Mouse (Mus musculus) neural tube, embryonic 11.5 days (tissue): ENCODE measurements around the gene Dnajb2. TPM values are rescaled to one million over a fixed set of nuclear protein-coding genes. Genes with fewer than 3 reads are reported as not detected.
"Not testable (repeated sequence)": the region's sequence is repeated elsewhere in the genome, so short reads cannot be mapped to it uniquely, and the experiment has no call there.

Experiments
- ATAC-seq: fragments of 200-750 bp; cut with Nextera tagmentation; 2 replicates; pipeline ENCODE4 v1.8.0; 2017; ENCODE audit warnings: moderate number of reproducible peaks, mild to moderate bottlenecking, moderate TSS enrichment, moderate library complexity; ENCODE audit not compliant: insufficient read depth, low FRiP score, low TSS enrichment
- DNase-seq: peaks from one replicate; pipeline ENCODE4 v3.0.0-alpha.2; 2015; ENCODE audit warnings: low spot score
- H3K27ac ChIP-seq: fragments of 300-500 bp; sonication (generic); 2 replicates; pipeline ENCODE4 v1.5.1; 2014; ENCODE audit warnings: low read depth, mild to moderate bottlenecking, low read length
- H3K27me3 ChIP-seq: fragments of 300-500 bp; sonication (generic); 2 replicates; pipeline ENCODE4 v1.6.1; 2014; ENCODE audit warnings: mild to moderate bottlenecking, low read length, mixed read lengths; ENCODE audit not compliant: control insufficient read depth, insufficient read depth
- H3K36me3 ChIP-seq: fragments of 300-500 bp; sonication (generic); 2 replicates; pipeline ENCODE4 v1.6.1; 2014; ENCODE audit warnings: mild to moderate bottlenecking, low read length, moderate library complexity, mixed read lengths; ENCODE audit not compliant: control insufficient read depth, insufficient read depth
- H3K4me1 ChIP-seq: fragments of 300-500 bp; sonication (generic); 2 replicates; pipeline ENCODE4 v1.6.1; 2014; ENCODE audit warnings: low read length, mixed read lengths; ENCODE audit not compliant: control insufficient read depth, insufficient read depth
- H3K4me2 ChIP-seq: fragments of 300-500 bp; sonication (generic); 2 replicates; pipeline ENCODE4 v1.6.1; 2014; ENCODE audit warnings: low read depth, mild to moderate bottlenecking, moderate library complexity
- H3K4me3 ChIP-seq: fragments of 300-500 bp; sonication (generic); 2 replicates; pipeline ENCODE4 v1.5.1; 2014; ENCODE audit warnings: low read depth, low read length
- H3K9ac ChIP-seq: fragments of 300-500 bp; sonication (generic); 2 replicates; pipeline ENCODE4 v1.6.1; 2014; ENCODE audit warnings: mild to moderate bottlenecking, low read length
- H3K9me3 ChIP-seq: fragments of 300-500 bp; sonication (generic); 2 replicates; pipeline ENCODE4 v1.6.1; 2016; ENCODE audit warnings: low read length; ENCODE audit not compliant: control insufficient read depth
- WGBS: fragments of 180-500 bp; shearing (Covaris S2); extraction: QIAGEN DNeasy Blood & Tissue Kit; methylation state at CpG from one replicate; pipeline ENCODE4 v1.1.7; 2014; 5-methylcytosine and 5-hydroxymethylcytosine counted together
- polyA plus RNA-seq: library from polyadenylated mRNA; unstranded; fragments of >200 nt; fragmentation: Nextera tagmentation; extraction: Ambion mirVana; gene quantifications from 2 replicates; pipeline ENCODE4 v1.2.1, GENCODE M21; 2014

The Dnajb2 gene
- polyA plus RNA-seq, 1 experiment from 2014 or later: 21.9 TPM

GRCm38 (mm10) chr1:75225473-75225872, 10.7 kb upstream of the Dnajb2 start:
- ATAC-seq: no peak
- Histone ChIP-seq H3K4me2 (no peak overlapping the region), H3K27me3 (peaks cover 12% of the 10 kb centered on the region), H3K27ac (no peak overlapping the region), H3K36me3 (no peaks in the 10 kb centered on the region), H3K9ac (no peak overlapping the region), H3K4me1 (no peaks in the 10 kb centered on the region), H3K4me3 (no peak overlapping the region), H3K9me3 (no peaks in the 10 kb centered on the region)
- 69% methylated on average over 3 of the region's 3 CpGs for WGBS
- no peak for DNase-seq

GRCm38 (mm10) chr1:75226138-75226537, 10.1 kb upstream of the Dnajb2 start:
- DNase-seq: no peak
- 71% methylated on average over 2 of the region's 2 CpGs for WGBS
- no peak for ATAC-seq

GRCm38 (mm10) chr1:75227653-75228052, 8.6 kb upstream of the Dnajb2 start:
- no peaks in the 10 kb centered on the region for H3K36me3 ChIP-seq
- H3K9me3 ChIP-seq: no peaks in the 10 kb centered on the region
- H3K4me3 ChIP-seq: no peak overlapping the region
- ATAC-seq (no peak), DNase-seq (no peak)
- WGBS: 69% methylated on average over 1 of the region's 1 CpGs
- H3K27me3 ChIP-seq: 0 out of 2 replicates have a peak, but pooled peaks cover 3% of the 10 kb centered on the region
- H3K4me2 ChIP-seq: no peak overlapping the region
- no peaks in the 10 kb centered on the region for H3K4me1 ChIP-seq
- H3K27ac ChIP-seq: no peak overlapping the region
- H3K9ac ChIP-seq: no peak overlapping the region

More at GRCm38 (mm10) chr1:75226138-75226537, 10.1 kb upstream of the Dnajb2 start:
- Histone ChIP-seq H3K4me3 (no peak overlapping the region), H3K4me1 (no peaks in the 10 kb centered on the region), H3K27me3 (0 out of 2 replicates have a peak, but pooled peaks cover 7% of the 10 kb centered on the region), H3K9me3 (no peaks in the 10 kb centered on the region), H3K36me3 (no peaks in the 10 kb centered on the region), H3K4me2 (no peak overlapping the region), H3K27ac (no peak overlapping the region), H3K9ac (no peak overlapping the region)

- DNase-seq (no peak), ATAC-seq (no peak)
- Histone ChIP-seq H3K27ac (no peak overlapping the region), H3K4me3 (no peak overlapping the region), H3K9me3 (no peaks in the 10 kb centered on the region), H3K9ac (no peak overlapping the region), H3K4me1 (no peaks in the 10 kb centered on the region), H3K36me3 (no peaks in the 10 kb centered on the region), H3K4me2 (no peak overlapping the region), H3K27me3 (no peaks in the 10 kb centered on the region)
- WGBS: 79% methylated on average over 4 of the region's 4 CpGs
Observed at GRCm38 (mm10) chr1:75229158-75229557, 7.0 kb upstream of the Dnajb2 start.

GRCm38 (mm10) chr1:75230335-75230994, 5.7 kb upstream of the Dnajb2 start:
- no peaks in the 10 kb centered on the region for H3K4me1 ChIP-seq
- H3K36me3 ChIP-seq: no peaks in the 10 kb centered on the region
- DNase-seq: no peak
- H3K27ac ChIP-seq: no peak overlapping the region
- no peak overlapping the region for H3K9ac ChIP-seq
- no peak overlapping the region for H3K4me2 ChIP-seq
- WGBS: 73% methylated on average over 7 of the region's 7 CpGs
- H3K27me3 ChIP-seq: no peaks in the 10 kb centered on the region
- H3K9me3 ChIP-seq: no peaks in the 10 kb centered on the region
- ATAC-seq: no peak
- no peak overlapping the region for H3K4me3 ChIP-seq

GRCm38 (mm10) chr1:75231224-75231623, 5.0 kb upstream of the Dnajb2 start:
- no peaks in the 10 kb centered on the region for H3K4me1 ChIP-seq
- H3K9ac ChIP-seq: no peak overlapping the region

GRCm38 (mm10) chr1:75231664-75232152, 4.5 kb upstream of the Dnajb2 start, which contains the start of gene A630095N17Rik:
TSS of gene A630095N17Rik (minus strand) at chr1:75232102.
- H3K27me3 ChIP-seq: no peaks in the 10 kb centered on the region
- no peaks in the 10 kb centered on the region for H3K4me1 ChIP-seq
- no peaks in the 10 kb centered on the region for H3K36me3 ChIP-seq
- 78% methylated on average over 5 of the region's 5 CpGs for WGBS
- no peaks in the 10 kb centered on the region for H3K9me3 ChIP-seq
- H3K4me2 ChIP-seq: no peak within 1 kb of the TSS
- H3K27ac ChIP-seq: no peak within 1 kb of the TSS
- ATAC-seq (no peak), DNase-seq (no peak)
- no peak within 1 kb of the TSS for H3K4me3 ChIP-seq
- no peak within 1 kb of the TSS for H3K9ac ChIP-seq

More at GRCm38 (mm10) chr1:75231224-75231623, 5.0 kb upstream of the Dnajb2 start:
- no peak for DNase-seq
- H3K27me3 ChIP-seq: no peaks in the 10 kb centered on the region
- no peak overlapping the region for H3K27ac ChIP-seq
- H3K9me3 ChIP-seq: no peaks in the 10 kb centered on the region
- H3K36me3 ChIP-seq: no peaks in the 10 kb centered on the region
- ATAC-seq: no peak
- no peak overlapping the region for H3K4me2 ChIP-seq
- H3K4me3 ChIP-seq: no peak overlapping the region
- WGBS: 79% methylated on average over 4 of the region's 4 CpGs

GRCm38 (mm10) chr1:75232489-75232888, 3.7 kb upstream of the Dnajb2 start:
- H3K36me3 ChIP-seq, ATAC-seq, H3K4me3 ChIP-seq, H3K4me1 ChIP-seq, H3K27me3 ChIP-seq, H3K9ac ChIP-seq, DNase-seq, H3K4me2 ChIP-seq, H3K27ac ChIP-seq, H3K9me3 ChIP-seq: not testable (repeated sequence)
- 58% methylated on average over 4 of the region's 4 CpGs for WGBS

- Histone ChIP-seq H3K27ac (no peak overlapping the region), H3K27me3 (no peaks in the 10 kb centered on the region), H3K9me3 (no peaks in the 10 kb centered on the region), H3K4me2 (no peak overlapping the region), H3K4me1 (no peaks in the 10 kb centered on the region), H3K36me3 (no peaks in the 10 kb centered on the region), H3K9ac (no peak overlapping the region), H3K4me3 (no peak overlapping the region)
- ATAC-seq (no peak; the same call in 1 of the 2 replicates), DNase-seq (peak; percentile 53)
- 3% methylated on average over 8 of the region's 8 CpGs for WGBS
Observed at GRCm38 (mm10) chr1:75234606-75235005, 1.6 kb upstream of the Dnajb2 start.
